ENCODE assay signal across 8 mouse cellular contexts in the genomic region with DNA sequence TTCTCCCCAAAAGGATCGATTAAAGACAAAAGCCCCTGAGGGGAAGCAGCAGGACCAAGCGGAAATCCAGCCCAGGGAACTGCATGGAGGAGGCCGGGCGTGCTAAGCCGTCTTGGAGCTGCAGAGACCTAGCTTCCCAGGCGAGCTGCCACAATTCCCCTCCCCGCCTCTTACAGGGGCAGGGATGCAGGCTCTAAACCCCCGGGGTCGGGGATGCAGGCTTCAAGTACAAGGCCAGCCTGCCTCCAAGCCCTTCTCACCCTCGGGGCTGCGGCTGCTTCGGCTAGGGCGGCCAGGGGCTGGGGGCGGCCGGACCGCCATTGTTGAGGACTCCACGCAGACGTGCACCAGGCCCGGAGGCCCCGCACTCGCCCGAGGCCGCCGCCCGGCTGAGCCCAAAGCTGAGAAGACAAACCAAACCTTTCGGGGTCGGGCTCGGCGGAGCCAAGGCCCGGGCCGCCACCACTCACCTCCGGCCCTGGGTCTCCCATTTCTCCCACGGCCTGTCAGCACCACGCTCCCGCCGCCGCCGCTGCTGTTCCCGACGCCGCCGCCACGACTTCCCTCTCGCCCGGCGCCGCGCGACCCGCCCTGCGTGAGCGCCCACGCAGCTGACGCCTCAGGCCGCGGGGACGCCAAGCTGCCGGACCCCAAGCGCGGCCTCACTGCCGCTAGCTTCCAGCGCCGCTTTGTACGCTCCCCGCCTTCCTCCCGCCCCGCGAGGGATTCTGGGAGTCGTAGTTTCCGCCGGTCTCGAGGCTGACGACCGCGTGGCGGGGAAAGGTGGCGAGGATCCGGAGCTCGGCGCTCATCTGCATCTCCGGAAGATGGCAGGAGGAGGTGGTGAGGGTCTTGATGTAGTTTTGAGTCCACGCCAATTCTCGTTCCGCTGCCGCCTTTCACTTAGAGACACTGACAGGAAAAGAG. TPM values are rescaled to one million over a fixed set of nuclear protein-coding genes. Genes with fewer than 3 reads are reported as not detected.
DNase-seq lines count a peak whose midpoint lies in the region; ATAC-seq lines count a peak whose summit lies in the region.

A gene (minus strand): TSS at position 728 of the 927 bp plus-strand sequence.

- peak; percentile 92 for ATAC-seq in frontal cortex, adult (ENCODE audit: low TSS enrichment)
- ATAC-seq in hindbrain, embryonic 11.5 days (ENCODE audit: low FRiP score), result peak; percentile 93

- H3K9me3 ChIP-seq in hindbrain, embryonic 11.5 days (ENCODE audit: control insufficient read depth, low read length), result no peaks in the 10 kb centered on the region

- H3K4me3 ChIP-seq in hindbrain, embryonic 11.5 days (ENCODE audit: low read depth, low read length), result peak within 1 kb of the TSS; percentile 62

- under 1% methylated on average over 78 of the region's 85 CpGs for WGBS in hindbrain, embryonic 11.5 days

- peak within 1 kb of the TSS; percentile 68 for H3K4me2 ChIP-seq in hindbrain, embryonic 11.5 days (replicated peaks; ENCODE audit: low read depth, low read length)

- peak within 1 kb of the TSS; percentile 88 for H3K9ac ChIP-seq in hindbrain, embryonic 11.5 days (ENCODE audit: low read depth, low read length)

- H3K27ac ChIP-seq in hindbrain, embryonic 11.5 days (ENCODE audit: low read depth, low read length), result peak within 1 kb of the TSS; percentile 88

- 0 out of 2 replicates have a peak, but pooled peaks cover 4% of the 10 kb centered on the region for H3K36me3 ChIP-seq in hindbrain, embryonic 11.5 days (ENCODE audit: control insufficient read depth, insufficient read depth, low read length)

- peak; percentile 54 for DNase-seq in MEL-GATA-1-ER (ENCODE audit: extremely low read depth, low read depth)
- peak; percentile 91 for DNase-seq in cerebellum, adult 8-10 months
- DNase-seq in hindbrain, embryonic 11.5 days (ENCODE audit: low spot score), result peak; percentile 96
- DNase-seq in layer of hippocampus, postnatal 10 days (ENCODE audit: low spot score in 2 of 2), result peak; percentile 91 to 93
- DNase-seq in lung, postnatal 10 days, result peak; percentile 94
- DNase-seq in ovary, postnatal 36 days (ENCODE audit: low spot score), result peak; percentile 90
- DNase-seq in thymus, postnatal 25 days, result peak; percentile 90

- peaks cover 7% of the 10 kb centered on the region for H3K4me1 ChIP-seq in hindbrain, embryonic 11.5 days (replicated peaks; ENCODE audit: control insufficient read depth, insufficient read depth, low read length)

- H3K27me3 ChIP-seq in hindbrain, embryonic 11.5 days (ENCODE audit: control insufficient read depth, insufficient read depth, low read length), result no peaks in the 10 kb centered on the region

RNA-seq across cellular contexts. Expression of the gene that starts here (rescaled TPM):
- polyA plus RNA-seq in hindbrain, embryonic 11.5 days (2014; fragmentation: Nextera tagmentation; extraction: Ambion mirVana), result 46.3 and 49.5 TPM in 2 replicates
- 10 to 100 TPM; 53.5 to 64.3 TPM for total RNA-seq in layer of hippocampus, postnatal 10 days (2021)

Comparison
In these comparisons a context has a peak if more than half of its experiments do, and no peak if none do; other contexts are left out.
1. Peak in every context shown above with its lines: DNase-seq, ATAC-seq, H3K4me3 ChIP-seq and H3K27ac ChIP-seq.